Mouse (Mus musculus): ENCODE measurements around the gene Pard6b.

The Pard6b gene

GRCm38 (mm10) chr2:168128211-168128859 lies 47.5 kb downstream of the Pard6b start:
- peak; percentile 80 for DNase-seq (ENCODE audit: low spot score)

DNA sequence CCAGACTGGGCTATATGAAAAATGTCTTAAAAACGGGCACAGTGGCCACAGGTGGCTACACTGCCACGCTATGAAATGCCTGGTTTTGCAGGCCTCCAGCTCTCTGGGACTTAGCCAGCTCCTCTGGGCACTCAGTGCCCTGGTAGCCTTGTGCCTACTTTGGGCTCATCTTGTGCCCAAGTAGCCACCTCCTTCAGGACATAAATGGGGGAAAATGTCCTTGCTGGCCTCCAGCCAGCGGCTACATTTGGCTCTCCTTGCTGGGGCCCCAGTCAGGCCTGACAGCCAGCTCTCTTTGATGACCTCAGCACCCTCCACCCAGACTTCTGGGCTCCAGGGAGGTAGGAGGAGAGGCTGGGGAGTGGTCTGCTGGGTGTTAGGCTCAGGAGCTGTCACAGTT lies 49.2 kb downstream of the Pard6b start:
- peak; percentile 49 for DNase-seq (ENCODE audit: low spot score)

GRCm38 (mm10) chr2:168137161-168137560 lies 56.4 kb downstream of the Pard6b start:
- DNase-seq (ENCODE audit: low spot score): no peak

DNA sequence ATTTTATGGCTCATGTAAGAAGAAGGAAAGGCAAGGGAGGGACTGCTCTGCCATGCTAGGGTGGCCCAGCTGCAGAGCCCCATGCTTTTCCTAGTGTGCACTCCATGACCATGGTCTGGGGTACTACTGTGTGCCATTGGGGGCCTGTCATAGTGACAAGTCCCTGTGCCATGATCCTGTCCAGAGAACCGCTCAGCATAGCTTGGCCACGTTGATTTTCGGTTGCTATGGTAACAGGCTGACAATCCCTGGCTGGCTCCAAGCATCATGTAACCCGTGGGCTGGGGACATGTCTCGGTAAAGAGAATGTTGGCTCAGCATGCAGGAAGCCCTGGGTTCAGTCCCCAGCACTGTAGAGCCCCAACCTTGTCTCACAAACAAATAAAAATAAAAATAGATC lies 63.0 kb downstream of the Pard6b start:
- DNase-seq (ENCODE audit: low spot score): peak; percentile 40

DNA sequence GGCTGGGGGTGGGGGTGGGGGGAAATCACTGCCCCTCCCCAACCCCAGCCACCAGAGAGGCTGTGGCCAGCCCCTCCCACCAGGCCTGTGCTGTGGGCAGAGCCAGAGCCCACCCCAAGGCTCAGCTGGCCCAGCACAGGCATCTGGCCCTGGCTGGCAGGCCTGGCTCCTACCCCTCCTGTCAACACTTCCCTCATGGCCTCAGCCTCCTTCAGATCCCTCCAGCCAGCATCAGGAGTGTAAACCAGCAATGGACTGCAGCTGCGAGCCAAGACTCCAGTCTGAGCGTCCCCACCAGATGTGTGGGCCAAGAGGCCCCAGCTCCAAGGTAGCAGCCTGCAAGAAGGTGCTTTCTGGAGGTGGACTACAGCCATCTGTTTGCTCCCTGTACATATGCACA lies 64.6 kb downstream of the Pard6b start:
- DNase-seq (ENCODE audit: low spot score): peak; percentile 65

DNA sequence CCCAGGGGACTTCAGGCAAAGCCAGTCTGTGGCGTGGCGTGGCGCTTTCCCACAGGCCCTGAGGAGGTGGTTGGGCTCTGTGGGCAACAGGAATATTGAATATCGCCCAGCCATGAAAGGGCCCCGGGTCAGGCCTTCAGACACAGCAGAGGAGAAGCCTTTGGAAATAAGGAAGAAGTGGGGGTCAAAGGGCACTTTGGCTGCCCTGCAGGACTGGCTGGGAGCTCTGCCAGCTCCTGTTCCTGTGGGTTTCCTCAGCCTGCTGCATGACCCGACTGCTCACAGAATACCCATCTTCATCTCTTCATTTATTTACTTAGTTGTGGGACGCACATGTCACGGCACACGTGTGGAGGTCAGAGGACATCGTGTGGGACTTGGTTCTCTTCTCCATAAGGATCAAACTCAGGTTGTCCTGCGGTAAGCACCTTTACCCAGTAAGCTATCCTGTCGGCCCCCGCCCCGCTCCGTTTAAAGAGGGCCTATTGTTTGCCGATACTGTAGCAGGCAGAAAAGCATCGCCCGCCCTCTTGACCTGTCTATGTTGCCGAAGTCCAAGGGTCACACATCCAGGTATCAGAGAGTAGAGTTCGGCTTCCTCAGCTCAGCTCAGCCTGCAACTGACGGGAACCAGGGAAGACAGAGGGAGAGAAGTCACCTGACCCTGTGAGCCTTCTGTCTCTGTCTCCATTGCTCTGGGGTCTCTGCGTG lies 67.1 kb downstream of the Pard6b start:
- DNase-seq (ENCODE audit: low spot score): no peak

DNA sequence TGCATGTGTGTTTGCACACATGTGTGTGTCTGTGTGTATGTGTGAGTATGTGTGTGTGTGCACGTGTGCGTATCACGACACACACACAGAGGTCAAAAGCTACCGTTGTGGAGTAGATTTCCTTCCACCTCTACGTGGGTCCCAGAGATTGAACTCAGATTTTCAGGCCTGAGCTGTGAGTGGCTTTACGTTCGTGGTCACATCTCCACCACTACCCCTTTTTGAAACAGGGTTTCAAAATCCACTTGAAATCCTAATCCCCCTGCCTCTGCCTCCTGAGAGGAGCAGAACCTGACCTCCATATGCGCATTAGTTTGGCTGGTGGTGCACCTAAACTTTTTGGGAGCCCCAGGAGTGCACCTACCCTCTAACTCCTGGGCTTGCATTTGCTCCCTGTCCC lies 68.4 kb downstream of the Pard6b start:
- no peak for DNase-seq (ENCODE audit: low spot score)
